Mouse (Mus musculus) spleen, adult 2 months (tissue): Measurements from ENCODE around the gene Napa.

Experiments
- CTCF ChIP-seq: fragments of 200-500 bp; IDR thresholded peaks from 2 replicates; pipeline ENCODE4 v1.5.1; 2011; ENCODE audit warnings: mild to moderate bottlenecking, inconsistent platforms; ENCODE audit not compliant: insufficient read depth, insufficient read length, insufficient replicate concordance; ENCODE audit errors: extremely low read depth
- POLR2A ChIP-seq: fragments of 200-500 bp; IDR thresholded peaks from 2 replicates; pipeline ENCODE4 v1.6.1; 2011; ENCODE audit warnings: low read depth, low read length, inconsistent platforms

DNA sequence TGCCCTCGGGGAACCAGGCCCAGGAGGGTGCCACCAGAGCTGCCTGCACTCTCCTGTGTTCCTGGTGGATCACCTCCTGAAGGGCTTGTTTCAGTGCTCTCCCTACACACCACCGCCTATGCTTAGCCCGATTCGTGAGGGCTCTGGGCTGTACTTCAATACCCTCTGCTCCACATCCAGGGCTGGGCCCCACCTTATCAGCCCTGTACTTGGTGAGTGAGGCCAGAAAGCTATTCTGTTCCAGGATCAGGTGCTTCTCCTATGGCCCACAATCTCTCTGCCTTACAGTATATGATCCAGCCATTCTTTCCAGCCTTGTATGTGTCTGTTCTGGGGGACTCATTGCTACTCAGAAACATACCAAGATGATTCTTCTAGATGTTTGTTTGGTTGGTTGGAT, 14.9 kb upstream of the Napa start:
- TF ChIP-seq CTCF (no peak), POLR2A (no peak)
